Mouse (Mus musculus) C2C12 (cell line): ENCODE results near the gene Mbnl1.

ENCODE experiments used
- CTCF ChIP-seq: IDR thresholded peaks from one replicate; pipeline ENCODE4 v1.5.1; 2011; ENCODE audit not compliant: control insufficient read depth, insufficient read depth, insufficient read length
- MYOG ChIP-seq: IDR thresholded peaks from one replicate; pipeline ENCODE4 v1.6.1; 2011; ENCODE audit not compliant: control insufficient read depth, insufficient read length; ENCODE audit errors: extremely low read depth

GRCm38 (mm10) chr3:60569781-60570180, 97.2 kb downstream of the Mbnl1 start:
- TF ChIP-seq MYOG = no peak
- no peak for TF ChIP-seq CTCF
